Mouse (Mus musculus): ENCODE results near the gene Nrxn1. TPM values are rescaled to one million over a fixed set of nuclear protein-coding genes. Genes with fewer than 3 reads are reported as not detected.

The Nrxn1 gene
- polyA plus RNA-seq, 1 experiment from 2014 or later, result 1.9 TPM

GRCm38 (mm10) chr17:90650279-90650678 lies 442.6 kb downstream of the Nrxn1 start:
- no peak for DNase-seq (ENCODE audit: low spot score)
- Histone ChIP-seq H3K27ac (replicated peaks) (no peak overlapping the region), H3K9ac (ENCODE audit: low read length) (no peak overlapping the region), H3K9me3 (ENCODE audit: control insufficient read depth, low read length) (no peaks in the 10 kb centered on the region), H3K36me3 (ENCODE audit: control insufficient read depth, insufficient read depth, low read length) (no peaks in the 10 kb centered on the region), H3K27me3 (ENCODE audit: control insufficient read depth, insufficient read depth, low read length) (no peaks in the 10 kb centered on the region), H3K4me3 (ENCODE audit: low read depth, low read length) (no peak overlapping the region), H3K4me2 (replicated peaks; ENCODE audit: low read depth) (no peak overlapping the region), H3K4me1 (replicated peaks; ENCODE audit: control insufficient read depth, insufficient read depth) (no peaks in the 10 kb centered on the region)
- WGBS, result 57% methylated on average over 1 of the region's 1 CpGs
- ATAC-seq (ENCODE audit: low FRiP score, low TSS enrichment), result no peak
- TF ChIP-seq CTCF (IDR thresholded peaks at IDR 0.05; ENCODE audit: low read depth), result no peak
- no peak for TF ChIP-seq EP300 (optimal IDR thresholded peaks at IDR 0.05)

DNA sequence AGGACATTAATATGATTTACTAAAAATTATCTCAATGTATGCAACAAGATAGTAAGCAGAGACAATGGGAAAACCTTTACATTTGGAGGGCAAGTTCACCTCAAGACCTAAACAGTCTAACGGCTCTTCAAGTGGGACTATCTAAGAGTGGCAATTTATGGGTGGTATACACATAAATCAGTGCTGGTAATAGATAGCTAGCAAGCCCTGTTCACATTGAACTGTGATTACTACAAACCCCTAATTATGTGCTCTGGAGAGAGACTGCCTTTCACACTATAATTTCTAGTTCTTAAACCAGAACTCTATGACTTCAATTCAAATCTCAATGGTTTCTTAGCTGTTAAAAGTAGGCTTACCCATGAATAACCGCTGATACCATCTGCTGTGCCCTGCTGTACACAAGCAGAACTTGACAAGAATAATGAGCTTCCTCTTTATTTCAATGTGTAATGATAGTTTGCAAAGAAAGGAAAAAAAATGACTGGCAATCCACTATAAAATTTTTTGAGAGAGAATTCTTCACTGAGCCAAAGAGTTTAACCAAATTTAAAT lies 453.8 kb downstream of the Nrxn1 start:
- Histone ChIP-seq H3K27ac (replicated peaks) (no peak overlapping the region), H3K27me3 (ENCODE audit: control insufficient read depth, insufficient read depth, low read length) (no peaks in the 10 kb centered on the region), H3K9ac (ENCODE audit: low read length) (no peak overlapping the region), H3K4me2 (replicated peaks; ENCODE audit: low read depth) (no peak overlapping the region), H3K4me1 (replicated peaks; ENCODE audit: control insufficient read depth, insufficient read depth) (no peaks in the 10 kb centered on the region), H3K9me3 (ENCODE audit: control insufficient read depth, low read length) (no peaks in the 10 kb centered on the region), H3K4me3 (ENCODE audit: low read depth, low read length) (no peak overlapping the region), H3K36me3 (ENCODE audit: control insufficient read depth, insufficient read depth, low read length) (no peaks in the 10 kb centered on the region)
- DNase-seq (ENCODE audit: low spot score) (no peak), ATAC-seq (ENCODE audit: low FRiP score, low TSS enrichment) (no peak)
- TF ChIP-seq EP300 (optimal IDR thresholded peaks at IDR 0.05) (no peak), CTCF (IDR thresholded peaks at IDR 0.05; ENCODE audit: low read depth) (no peak)
- 42% methylated on average over 2 of the region's 2 CpGs for WGBS

- Histone ChIP-seq H3K4me3 (ENCODE audit: low read depth, low read length) (no peak overlapping the region), H3K4me1 (replicated peaks; ENCODE audit: control insufficient read depth, insufficient read depth) (no peaks in the 10 kb centered on the region), H3K27me3 (ENCODE audit: control insufficient read depth, insufficient read depth, low read length) (no peaks in the 10 kb centered on the region), H3K36me3 (ENCODE audit: control insufficient read depth, insufficient read depth, low read length) (no peaks in the 10 kb centered on the region), H3K9me3 (ENCODE audit: control insufficient read depth, low read length) (no peaks in the 10 kb centered on the region), H3K27ac (replicated peaks) (no peak overlapping the region), H3K4me2 (replicated peaks; ENCODE audit: low read depth) (no peak overlapping the region), H3K9ac (ENCODE audit: low read length) (no peak overlapping the region)
- TF ChIP-seq CTCF (IDR thresholded peaks at IDR 0.05; ENCODE audit: low read depth), result no peak
- TF ChIP-seq EP300 (optimal IDR thresholded peaks at IDR 0.05), result no peak
- DNase-seq (ENCODE audit: low spot score), result no peak
- 84% methylated on average over 4 of the region's 4 CpGs for WGBS
- no peak for ATAC-seq (ENCODE audit: low FRiP score, low TSS enrichment)
Measured at GRCm38 (mm10) chr17:90638183-90638727, 454.6 kb downstream of the Nrxn1 start.

DNA sequence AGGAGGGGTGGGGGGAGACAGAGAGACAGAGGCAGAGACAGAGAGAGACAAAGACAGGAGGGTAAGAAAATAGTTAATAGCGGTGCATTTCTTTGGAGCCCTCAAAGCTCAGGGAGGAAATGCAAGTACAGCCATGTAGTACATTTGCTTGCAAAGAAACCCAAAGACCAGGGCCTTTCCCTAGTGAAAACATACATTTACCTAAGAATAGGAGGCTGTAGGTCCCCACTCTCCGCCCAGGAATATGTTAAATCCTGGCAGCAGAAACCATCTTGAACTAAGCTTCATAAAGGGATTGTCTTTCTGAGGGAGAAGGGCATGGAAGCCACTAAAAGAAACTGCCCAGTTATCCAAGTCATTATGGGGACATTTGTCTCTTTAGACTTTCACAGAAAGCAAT lies 461.5 kb downstream of the Nrxn1 start:
- no peak overlapping the region for H3K4me2 ChIP-seq (replicated peaks; ENCODE audit: low read depth)
- TF ChIP-seq CTCF (IDR thresholded peaks at IDR 0.05; ENCODE audit: low read depth) (no peak), EP300 (optimal IDR thresholded peaks at IDR 0.05) (no peak)
- H3K27ac ChIP-seq (replicated peaks), result no peak overlapping the region
- H3K4me3 ChIP-seq (ENCODE audit: low read depth, low read length), result no peak overlapping the region
- DNase-seq (ENCODE audit: low spot score) (no peak), ATAC-seq (ENCODE audit: low FRiP score, low TSS enrichment) (no peak)
- H3K27me3 ChIP-seq (ENCODE audit: control insufficient read depth, insufficient read depth, low read length), result no peaks in the 10 kb centered on the region
- H3K36me3 ChIP-seq (ENCODE audit: control insufficient read depth, insufficient read depth, low read length), result no peaks in the 10 kb centered on the region
- WGBS, result 63% methylated on average over 2 of the region's 2 CpGs
- H3K9ac ChIP-seq (ENCODE audit: low read length), result no peak overlapping the region
- H3K4me1 ChIP-seq (replicated peaks; ENCODE audit: control insufficient read depth, insufficient read depth), result no peaks in the 10 kb centered on the region
- no peaks in the 10 kb centered on the region for H3K9me3 ChIP-seq (ENCODE audit: control insufficient read depth, low read length)

- Histone ChIP-seq H3K27ac (replicated peaks) (no peak overlapping the region), H3K36me3 (ENCODE audit: control insufficient read depth, insufficient read depth, low read length) (no peaks in the 10 kb centered on the region), H3K9me3 (ENCODE audit: control insufficient read depth, low read length) (no peaks in the 10 kb centered on the region), H3K4me2 (replicated peaks; ENCODE audit: low read depth) (no peak overlapping the region), H3K4me3 (ENCODE audit: low read depth, low read length) (no peak overlapping the region), H3K4me1 (replicated peaks; ENCODE audit: control insufficient read depth, insufficient read depth) (no peaks in the 10 kb centered on the region), H3K9ac (ENCODE audit: low read length) (no peak overlapping the region), H3K27me3 (ENCODE audit: control insufficient read depth, insufficient read depth, low read length) (no peaks in the 10 kb centered on the region)
- 61% methylated on average over 13 of the region's 13 CpGs for WGBS
- DNase-seq (ENCODE audit: low spot score), result peak; percentile 14
- ATAC-seq (ENCODE audit: low FRiP score, low TSS enrichment), result no peak
- TF ChIP-seq CTCF (IDR thresholded peaks at IDR 0.05; ENCODE audit: low read depth) (no peak), EP300 (optimal IDR thresholded peaks at IDR 0.05) (no peak)
Measured at GRCm38 (mm10) chr17:90629851-90630250, 463.0 kb downstream of the Nrxn1 start.

DNA sequence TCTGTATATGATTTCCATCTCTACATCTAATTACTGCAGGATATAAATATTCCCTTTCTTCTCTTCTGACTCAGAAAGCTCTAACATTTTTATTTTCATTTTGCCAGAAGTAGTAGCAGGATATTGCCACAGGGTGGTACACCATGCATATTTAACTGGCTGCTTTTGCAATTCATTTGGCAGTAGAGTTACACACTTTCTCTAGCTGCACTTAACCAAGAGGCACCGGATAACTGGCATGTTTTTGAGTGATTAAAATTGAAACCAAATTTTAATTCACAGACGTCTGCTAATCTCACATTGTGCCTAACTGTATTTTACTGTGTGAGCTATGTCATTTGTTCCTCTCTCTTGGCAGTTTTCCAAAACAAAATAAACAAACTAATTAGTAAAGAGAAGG lies 464.4 kb downstream of the Nrxn1 start:
- H3K4me3 ChIP-seq (ENCODE audit: low read depth, low read length), result no peak overlapping the region
- no peak overlapping the region for H3K4me2 ChIP-seq (replicated peaks; ENCODE audit: low read depth)
- no peaks in the 10 kb centered on the region for H3K9me3 ChIP-seq (ENCODE audit: control insufficient read depth, low read length)
- H3K27ac ChIP-seq (replicated peaks), result no peak overlapping the region
- no peak for DNase-seq (ENCODE audit: low spot score)
- H3K27me3 ChIP-seq (ENCODE audit: control insufficient read depth, insufficient read depth, low read length), result no peaks in the 10 kb centered on the region
- ATAC-seq (ENCODE audit: low FRiP score, low TSS enrichment), result no peak
- H3K9ac ChIP-seq (ENCODE audit: low read length), result no peak overlapping the region
- WGBS, result 11% methylated on average over 2 of the region's 2 CpGs
- TF ChIP-seq EP300 (optimal IDR thresholded peaks at IDR 0.05), result no peak
- peak; percentile 74 for TF ChIP-seq CTCF (IDR thresholded peaks at IDR 0.05; ENCODE audit: low read depth)
- no peaks in the 10 kb centered on the region for H3K36me3 ChIP-seq (ENCODE audit: control insufficient read depth, insufficient read depth, low read length)
- H3K4me1 ChIP-seq (replicated peaks; ENCODE audit: control insufficient read depth, insufficient read depth), result no peaks in the 10 kb centered on the region
